Mouse (Mus musculus) bone marrow macrophage, adult 2 months (primary cell): ENCODE results near the gene Fbxl17. TPM values are rescaled to one million over a fixed set of nuclear protein-coding genes. Genes with fewer than 3 reads are reported as not detected.
A peak's percentile ranks its signal among the peaks of the same experiment; 100 is the strongest.

Experiments
- H3K27ac ChIP-seq: 2 replicates; pipeline ENCODE4 v1.5.1; 2012; ENCODE audit warnings: low read depth, low read length; ENCODE audit not compliant: insufficient read depth
- H3K4me1 ChIP-seq: 2 replicates; pipeline ENCODE4 v1.6.1; 2012; ENCODE audit warnings: low read length; ENCODE audit not compliant: control insufficient read depth, insufficient read depth
- H3K4me3 ChIP-seq: 2 replicates; pipeline ENCODE4 v1.5.1; 2012; ENCODE audit warnings: mild to moderate bottlenecking, low read length, moderate library complexity; ENCODE audit not compliant: insufficient read depth
- CTCF ChIP-seq: IDR thresholded peaks from 2 replicates; pipeline ENCODE4 v1.5.1; 2012; ENCODE audit warnings: low read depth, mild to moderate bottlenecking, low read length, moderate library complexity
- POLR2A ChIP-seq: IDR thresholded peaks from 2 replicates; pipeline ENCODE4 v1.6.1; 2012; ENCODE audit warnings: mild to moderate bottlenecking, low read depth, low read length, borderline replicate concordance
- polyA plus RNA-seq: library from polyadenylated mRNA; stranded (reverse); fragments of >200 nt; gene quantifications from 2 replicates; pipeline ENCODE4 v1.2.4, GENCODE M21; 2012; ENCODE audit not compliant: missing spikeins, insufficient read depth, insufficient read length

Fbxl17 gene
- polyA plus RNA-seq, 1 experiment: 21.2 TPM

- TF ChIP-seq POLR2A (no peak), CTCF (no peak)
- no peak overlapping the region for H3K4me3 ChIP-seq
- H3K27ac ChIP-seq: no peak overlapping the region
- no peaks in the 10 kb centered on the region for H3K4me1 ChIP-seq
Observed at GRCm38 (mm10) chr17:63217016-63217415, 282.8 kb downstream of the Fbxl17 start.

- no peak overlapping the region for H3K27ac ChIP-seq
- peaks cover 9% of the 10 kb centered on the region for H3K4me1 ChIP-seq
- TF ChIP-seq POLR2A (no peak), CTCF (no peak)
- no peak overlapping the region for H3K4me3 ChIP-seq
Observed at GRCm38 (mm10) chr17:63212018-63212417, 287.8 kb downstream of the Fbxl17 start.

GRCm38 (mm10) chr17:63209151-63209550, 290.7 kb downstream of the Fbxl17 start:
- no peak for TF ChIP-seq CTCF
- TF ChIP-seq POLR2A: no peak
- H3K4me1 ChIP-seq: peaks cover 9% of the 10 kb centered on the region
- no peak overlapping the region for H3K27ac ChIP-seq
- no peak overlapping the region for H3K4me3 ChIP-seq

DNA sequence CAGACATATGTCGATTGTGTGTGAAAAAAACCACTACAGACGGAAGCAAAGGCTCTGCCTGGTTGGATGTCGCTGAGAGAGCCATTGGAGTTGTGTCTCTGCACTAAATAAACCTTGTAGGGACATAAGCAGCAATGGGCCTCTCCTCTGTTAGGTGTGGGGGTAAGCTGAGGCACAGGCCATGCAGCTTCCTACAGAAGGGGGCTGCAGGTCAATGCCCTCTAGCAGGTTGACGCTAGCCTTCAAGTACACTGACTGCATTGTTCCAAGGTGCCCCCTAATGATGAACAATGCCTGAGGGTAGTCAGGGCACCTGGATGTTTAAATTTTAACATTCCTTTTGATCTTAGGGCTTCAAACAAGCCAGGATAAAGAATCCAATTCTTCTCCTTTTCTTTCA, 291.5 kb downstream of the Fbxl17 start:
- peaks cover 9% of the 10 kb centered on the region for H3K4me1 ChIP-seq
- TF ChIP-seq POLR2A (no peak), CTCF (no peak)
- H3K27ac ChIP-seq: no peak overlapping the region
- no peak overlapping the region for H3K4me3 ChIP-seq

DNA sequence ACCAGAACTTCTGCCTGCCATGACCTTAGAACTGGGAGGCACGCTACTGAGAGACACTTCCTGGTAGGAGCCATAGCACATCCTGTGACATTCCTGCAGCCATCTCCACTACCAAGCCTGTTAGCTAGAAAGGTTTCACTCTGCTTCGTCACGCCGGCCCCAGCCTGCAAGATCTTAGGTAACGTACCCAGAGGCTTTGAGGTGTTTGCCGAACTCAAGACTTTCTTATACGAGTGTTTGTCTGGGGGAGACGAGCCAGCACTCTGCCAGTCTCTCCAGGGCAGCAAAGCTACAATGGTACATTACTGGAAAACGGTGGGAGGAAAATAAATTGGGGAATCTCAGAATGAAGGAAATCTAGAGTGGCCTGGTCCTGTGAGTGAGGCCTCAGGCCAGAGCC, 292.1 kb downstream of the Fbxl17 start:
- no peak overlapping the region for H3K4me3 ChIP-seq
- TF ChIP-seq CTCF: no peak
- TF ChIP-seq POLR2A: no peak
- H3K27ac ChIP-seq: no peak overlapping the region
- H3K4me1 ChIP-seq: peaks cover 9% of the 10 kb centered on the region

DNA sequence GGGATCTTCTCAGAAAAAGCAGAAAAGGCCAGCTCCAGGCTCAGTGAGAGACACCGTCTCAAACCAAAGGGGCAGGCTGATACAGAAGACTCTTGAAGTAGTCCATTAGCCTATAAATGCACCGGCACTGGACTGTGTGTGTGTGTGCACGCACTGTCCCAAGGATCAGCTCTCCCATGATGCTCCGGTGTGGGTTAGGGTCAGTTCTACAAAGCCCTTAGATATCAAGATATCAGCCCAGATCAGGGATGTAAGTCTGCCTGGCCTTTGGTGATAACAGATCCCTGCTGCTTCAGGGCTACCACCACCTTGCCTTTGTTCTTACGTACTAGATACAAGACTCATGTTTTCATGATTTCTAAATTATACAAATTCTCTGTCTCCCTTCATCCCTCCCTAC, 294.5 kb downstream of the Fbxl17 start:
- Histone ChIP-seq H3K4me3 (no peak overlapping the region), H3K4me1 (peaks cover 9% of the 10 kb centered on the region), H3K27ac (no peak overlapping the region)
- TF ChIP-seq CTCF: no peak
- TF ChIP-seq POLR2A: no peak

DNA sequence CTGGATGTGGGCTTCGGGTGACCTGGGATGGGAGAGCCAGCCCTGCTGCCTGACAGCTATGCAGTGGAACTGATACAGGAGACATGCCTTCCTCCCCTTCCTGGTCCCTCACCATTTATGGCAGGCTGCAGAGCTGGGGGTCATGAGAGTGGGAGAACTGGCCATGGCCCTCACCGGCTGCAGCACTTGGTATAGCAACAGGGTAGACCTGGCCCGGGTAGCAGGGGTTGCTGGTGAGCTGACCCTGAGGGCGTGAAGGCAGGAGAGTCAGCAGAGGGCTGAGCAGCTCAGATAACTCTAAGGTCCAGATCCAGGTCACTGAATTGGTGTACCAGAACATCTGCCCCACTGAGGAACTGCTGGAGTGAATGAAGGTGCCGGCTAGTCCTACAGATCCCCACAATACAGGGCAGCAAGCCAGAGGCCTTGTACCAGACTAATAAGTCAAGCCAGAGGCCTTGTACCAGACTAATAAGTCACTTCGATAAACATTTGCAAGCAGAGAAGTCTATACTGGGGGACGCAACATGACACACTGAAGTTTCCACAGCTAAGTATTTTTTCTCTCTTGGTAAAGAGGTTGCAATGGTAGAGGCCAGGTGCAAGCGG, 296.1 kb downstream of the Fbxl17 start:
- Histone ChIP-seq H3K4me3 (no peak overlapping the region), H3K27ac (no peak overlapping the region), H3K4me1 (peaks cover 15% of the 10 kb centered on the region)
- TF ChIP-seq POLR2A (no peak), CTCF (no peak)

DNA sequence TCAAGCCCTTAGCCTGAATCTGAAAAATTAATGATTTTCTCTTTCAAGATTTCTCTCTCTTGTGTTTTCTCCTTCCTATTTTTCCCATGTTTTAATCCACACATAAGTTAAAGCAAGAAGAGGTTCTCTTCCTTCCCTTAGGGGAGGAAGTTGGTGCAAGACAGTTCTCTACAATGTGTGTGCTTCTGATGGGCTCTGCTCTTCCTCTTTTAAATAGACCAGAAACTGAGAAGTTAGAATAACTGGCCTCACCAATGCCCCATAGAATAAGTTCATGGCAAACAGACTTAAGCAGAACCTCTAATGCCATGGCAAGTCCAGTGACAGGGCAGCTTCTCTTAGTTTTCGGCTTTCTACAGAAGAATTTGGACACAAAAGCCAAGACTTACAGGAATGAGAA, 301.1 kb downstream of the Fbxl17 start:
- Histone ChIP-seq H3K4me3 (no peak overlapping the region), H3K4me1 (peaks cover 11% of the 10 kb centered on the region), H3K27ac (peak overlapping the region; percentile 40)
- TF ChIP-seq CTCF (no peak), POLR2A (no peak)

DNA sequence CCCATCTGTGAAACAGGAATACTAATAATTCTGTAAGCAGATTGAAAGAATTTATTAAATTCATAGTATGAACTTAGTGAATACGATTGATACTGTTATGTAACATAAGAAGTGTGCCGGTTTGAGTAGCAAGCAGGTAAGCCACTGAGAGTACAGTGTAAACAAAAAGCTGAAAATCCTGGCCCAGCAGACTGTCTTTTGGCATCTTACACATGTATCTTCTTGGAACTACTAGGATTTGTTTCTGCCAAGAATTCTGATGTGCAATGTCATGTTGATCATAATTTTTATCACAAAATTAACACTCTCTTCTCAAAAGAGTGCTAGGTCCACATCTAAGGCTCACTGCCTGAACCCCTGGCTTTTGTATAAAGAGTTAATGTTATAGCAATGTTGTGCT, 304.3 kb downstream of the Fbxl17 start:
- TF ChIP-seq CTCF: no peak
- no peak for TF ChIP-seq POLR2A
- H3K27ac ChIP-seq: no peak overlapping the region
- peaks cover 13% of the 10 kb centered on the region for H3K4me1 ChIP-seq
- H3K4me3 ChIP-seq: no peak overlapping the region

DNA sequence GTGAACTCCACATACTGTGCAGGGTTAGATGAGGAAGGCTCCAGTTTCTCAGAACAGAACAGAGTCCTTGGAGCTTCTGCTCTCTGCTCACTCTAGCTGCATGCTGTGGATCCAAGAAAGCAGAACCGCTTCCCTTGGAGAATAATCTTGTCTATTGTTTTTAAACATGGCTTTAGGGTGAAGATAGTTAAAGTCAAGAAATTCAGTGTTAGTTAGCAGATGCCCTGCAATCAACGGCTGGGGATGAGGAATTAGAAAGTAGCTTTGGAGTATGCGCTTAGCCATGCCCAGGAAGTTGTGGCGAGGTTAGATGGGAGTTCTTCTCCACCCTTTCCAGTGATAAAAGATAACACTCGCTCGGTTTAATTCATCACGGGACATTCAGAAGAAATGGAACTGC, 306.6 kb downstream of the Fbxl17 start:
- TF ChIP-seq CTCF (no peak), POLR2A (no peak)
- Histone ChIP-seq H3K27ac (no peak overlapping the region), H3K4me3 (no peak overlapping the region), H3K4me1 (peaks cover 11% of the 10 kb centered on the region)

- Histone ChIP-seq H3K4me3 (no peak overlapping the region), H3K27ac (no peak overlapping the region), H3K4me1 (peaks cover 11% of the 10 kb centered on the region)
- TF ChIP-seq CTCF (no peak), POLR2A (no peak)
Observed at GRCm38 (mm10) chr17:63191345-63191744, 308.5 kb downstream of the Fbxl17 start.

DNA sequence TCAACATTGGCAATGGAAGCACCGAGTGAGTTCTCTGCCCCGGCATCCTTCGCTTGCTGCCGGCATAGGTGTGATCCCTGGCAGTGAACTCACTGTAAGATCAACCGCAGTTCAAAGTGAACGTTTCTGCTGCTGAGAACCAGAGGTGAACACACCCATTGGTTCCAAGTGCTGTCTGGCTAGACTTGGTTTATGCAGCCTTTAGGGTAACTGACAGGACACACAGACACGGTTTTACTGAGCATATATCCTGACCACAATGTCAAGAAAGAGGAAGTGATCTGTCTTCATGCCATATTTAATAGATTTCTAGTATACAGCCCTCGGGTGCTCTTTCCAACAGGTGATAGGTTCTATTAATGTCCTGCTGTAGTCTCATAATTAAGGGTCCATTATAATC, 310.5 kb downstream of the Fbxl17 start:
- TF ChIP-seq CTCF: no peak
- no peak for TF ChIP-seq POLR2A

More for the DNA sequence above, 310.5 kb downstream of the Fbxl17 start:
- peaks cover 11% of the 10 kb centered on the region for H3K4me1 ChIP-seq
- no peak overlapping the region for H3K4me3 ChIP-seq
- H3K27ac ChIP-seq: no peak overlapping the region
